Mouse (Mus musculus) kidney, adult 2 months (tissue): Measurements from ENCODE around the gene Tenm3. TPM values are rescaled to one million over a fixed set of nuclear protein-coding genes. Genes with fewer than 3 reads are reported as not detected.
A peak's percentile ranks its signal among the peaks of the same experiment; 100 is the strongest.

Experiments used
- DNase-seq: peaks from one replicate; pipeline ENCODE4 v3.0.0; 2021
- H3K27ac ChIP-seq: fragments of 200-500 bp; 2 replicates; pipeline ENCODE4 v1.5.1; 2012; ENCODE audit warnings: low read depth, low read length, control low read depth, inconsistent platforms; ENCODE audit not compliant: insufficient read depth
- H3K27me3 ChIP-seq: fragments of 200-500 bp; replicated peaks from 2 replicates; pipeline ENCODE4 v1.6.1; 2012; ENCODE audit warnings: mild to moderate bottlenecking, moderate library complexity, low read length, inconsistent platforms; ENCODE audit not compliant: control insufficient read depth, insufficient read depth
- H3K36me3 ChIP-seq: fragments of 200-500 bp; 2 replicates; pipeline ENCODE4 v1.6.1; 2012; ENCODE audit warnings: mild to moderate bottlenecking, moderate library complexity, low read length, inconsistent platforms; ENCODE audit not compliant: control insufficient read depth, insufficient read depth
- H3K4me1 ChIP-seq: fragments of 200-500 bp; 2 replicates; pipeline ENCODE4 v1.6.1; 2011; ENCODE audit warnings: low read length; ENCODE audit not compliant: control insufficient read depth, insufficient read depth
- H3K4me3 ChIP-seq: fragments of 200-500 bp; 2 replicates; pipeline ENCODE4 v1.5.1; 2011; ENCODE audit warnings: mild to moderate bottlenecking, low read depth, low read length, control low read depth; ENCODE audit not compliant: insufficient read depth
- CTCF ChIP-seq: fragments of 200-500 bp; conservative IDR thresholded peaks from 2 replicates; pipeline ENCODE4 v1.5.1; 2011; ENCODE audit warnings: low read depth, mild to moderate bottlenecking, control low read depth, low read length, moderate library complexity, mixed read lengths; ENCODE audit not compliant: insufficient read depth, insufficient read length
- POLR2A ChIP-seq: fragments of 200-500 bp; IDR thresholded peaks from one replicate; pipeline ENCODE4 v1.6.1; 2011; ENCODE audit warnings: low read depth, low read length, control low read depth
- WGBS: fragments of 180-500 bp; shearing (Covaris S2); methylation state at CpG from one replicate; pipeline ENCODE4 v1.1.7; 2018; 5-methylcytosine and 5-hydroxymethylcytosine counted together
- polyA plus RNA-seq: library from polyadenylated mRNA; depleted of rRNA; stranded (reverse); fragments of >200 nt; gene quantifications from 2 replicates; pipeline ENCODE4 v1.2.3, GENCODE M21; 2012

Tenm3 gene
- polyA plus RNA-seq, 1 experiment, result 2.0 TPM

DNA sequence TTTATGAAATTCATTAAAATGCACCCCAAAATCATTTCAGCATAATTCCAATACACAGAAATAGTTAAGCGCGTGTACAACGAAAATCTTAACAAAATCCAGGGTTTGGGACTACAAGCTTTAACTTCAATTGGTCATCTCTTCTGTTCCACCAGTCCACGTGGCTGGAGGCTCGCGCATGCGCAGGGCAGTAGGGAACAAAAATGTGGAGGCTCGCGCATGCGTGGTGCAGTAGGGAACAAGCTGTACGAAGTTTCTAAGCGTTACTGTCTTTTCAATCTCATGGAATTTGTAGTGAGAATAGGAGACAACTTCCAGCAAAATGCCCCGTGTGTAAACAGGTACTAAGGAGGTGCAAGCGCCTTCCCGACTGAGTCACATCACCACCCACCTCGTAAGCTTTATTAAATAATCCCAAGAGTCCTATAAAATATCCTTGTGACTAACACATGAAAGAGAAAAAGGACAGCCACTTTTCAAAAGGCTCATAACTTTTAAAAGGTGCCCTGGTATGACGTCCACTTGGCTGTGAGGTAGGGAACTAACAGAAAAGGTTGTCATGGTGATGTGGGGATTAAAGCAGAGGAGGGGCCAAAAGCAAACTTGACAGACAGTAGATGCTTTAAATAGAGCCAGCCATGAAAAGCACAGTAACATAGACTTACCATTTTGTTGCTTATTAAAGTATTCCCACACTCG, 353.7 kb downstream of the Tenm3 start:
- H3K27ac ChIP-seq, result no peak overlapping the region
- H3K36me3 ChIP-seq, result no peaks in the 10 kb centered on the region
- WGBS, result 88% methylated on average over 18 of the region's 18 CpGs
- TF ChIP-seq POLR2A (no peak), CTCF (no peak)
- no peaks in the 10 kb centered on the region for H3K4me1 ChIP-seq
- no peak overlapping the region for H3K4me3 ChIP-seq
- DNase-seq, result no peak
- no peaks in the 10 kb centered on the region for H3K27me3 ChIP-seq

DNA sequence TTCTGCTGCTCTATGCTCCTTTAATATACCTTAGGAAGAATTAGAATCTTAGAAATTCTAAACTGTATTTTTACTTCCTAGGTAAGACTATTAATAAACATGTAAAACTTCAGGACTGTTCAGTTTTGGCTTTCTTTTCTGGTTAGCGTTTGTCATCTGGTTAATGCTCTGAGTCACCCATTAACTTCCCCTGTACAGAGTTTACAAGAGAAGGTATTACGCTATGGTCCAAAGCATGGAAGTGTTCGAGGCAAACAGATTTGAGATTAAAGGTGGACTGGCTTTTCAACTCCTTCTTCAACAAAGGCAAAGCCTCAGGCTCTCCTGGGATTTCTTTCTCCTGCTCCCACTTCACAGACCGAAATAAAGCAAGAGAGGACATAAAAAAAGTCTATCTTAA, 354.3 kb downstream of the Tenm3 start:
- Histone ChIP-seq H3K4me3 (no peak overlapping the region), H3K4me1 (no peaks in the 10 kb centered on the region), H3K36me3 (no peaks in the 10 kb centered on the region), H3K27ac (no peak overlapping the region), H3K27me3 (no peaks in the 10 kb centered on the region)
- peak; percentile 67 for DNase-seq
- TF ChIP-seq CTCF (no peak), POLR2A (no peak)
- 36% methylated on average over 4 of the region's 4 CpGs for WGBS

DNA sequence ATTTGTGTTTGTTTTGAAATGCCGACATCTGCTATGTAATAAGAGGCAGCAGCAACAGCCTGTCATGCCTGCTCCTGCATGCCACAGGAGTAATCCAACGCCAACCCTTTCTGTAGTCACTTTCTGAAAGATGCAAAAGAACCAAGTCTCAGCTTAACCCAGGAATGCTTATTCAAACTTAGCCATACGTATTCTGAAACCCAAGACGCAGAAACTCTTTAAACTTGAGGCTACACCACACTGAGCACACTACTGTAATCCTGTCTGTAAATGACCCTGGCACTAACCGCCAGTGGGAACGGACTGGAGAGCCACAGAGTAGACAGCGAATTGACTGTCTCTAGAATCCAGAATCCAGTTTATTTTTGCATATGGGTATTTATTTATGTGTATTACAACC, 354.9 kb downstream of the Tenm3 start:
- 46% methylated on average over 7 of the region's 7 CpGs for WGBS
- H3K4me1 ChIP-seq, result no peaks in the 10 kb centered on the region
- H3K27me3 ChIP-seq, result no peaks in the 10 kb centered on the region
- H3K4me3 ChIP-seq, result no peak overlapping the region
- DNase-seq, result no peak
- no peak overlapping the region for H3K27ac ChIP-seq
- TF ChIP-seq POLR2A (no peak), CTCF (no peak)
- no peaks in the 10 kb centered on the region for H3K36me3 ChIP-seq

DNA sequence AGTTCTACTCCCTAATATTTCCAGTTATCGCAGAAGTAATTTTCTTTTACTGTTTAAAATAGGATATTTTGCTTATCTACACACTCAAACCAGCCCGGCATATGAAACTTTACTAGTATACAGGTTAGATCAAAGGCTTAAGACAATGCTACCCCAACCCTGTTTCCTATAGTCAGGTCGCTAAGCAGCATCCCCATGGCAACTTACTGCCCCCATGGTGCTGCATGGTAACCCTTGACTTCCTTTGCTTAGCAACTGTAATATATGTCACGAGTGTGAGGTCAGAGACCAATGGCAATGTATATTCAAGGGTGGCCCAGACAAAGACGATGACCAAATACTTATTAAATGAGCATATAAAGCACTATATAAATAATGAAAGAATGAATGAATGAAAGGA, 359.6 kb downstream of the Tenm3 start:
- DNase-seq, result no peak

DNA sequence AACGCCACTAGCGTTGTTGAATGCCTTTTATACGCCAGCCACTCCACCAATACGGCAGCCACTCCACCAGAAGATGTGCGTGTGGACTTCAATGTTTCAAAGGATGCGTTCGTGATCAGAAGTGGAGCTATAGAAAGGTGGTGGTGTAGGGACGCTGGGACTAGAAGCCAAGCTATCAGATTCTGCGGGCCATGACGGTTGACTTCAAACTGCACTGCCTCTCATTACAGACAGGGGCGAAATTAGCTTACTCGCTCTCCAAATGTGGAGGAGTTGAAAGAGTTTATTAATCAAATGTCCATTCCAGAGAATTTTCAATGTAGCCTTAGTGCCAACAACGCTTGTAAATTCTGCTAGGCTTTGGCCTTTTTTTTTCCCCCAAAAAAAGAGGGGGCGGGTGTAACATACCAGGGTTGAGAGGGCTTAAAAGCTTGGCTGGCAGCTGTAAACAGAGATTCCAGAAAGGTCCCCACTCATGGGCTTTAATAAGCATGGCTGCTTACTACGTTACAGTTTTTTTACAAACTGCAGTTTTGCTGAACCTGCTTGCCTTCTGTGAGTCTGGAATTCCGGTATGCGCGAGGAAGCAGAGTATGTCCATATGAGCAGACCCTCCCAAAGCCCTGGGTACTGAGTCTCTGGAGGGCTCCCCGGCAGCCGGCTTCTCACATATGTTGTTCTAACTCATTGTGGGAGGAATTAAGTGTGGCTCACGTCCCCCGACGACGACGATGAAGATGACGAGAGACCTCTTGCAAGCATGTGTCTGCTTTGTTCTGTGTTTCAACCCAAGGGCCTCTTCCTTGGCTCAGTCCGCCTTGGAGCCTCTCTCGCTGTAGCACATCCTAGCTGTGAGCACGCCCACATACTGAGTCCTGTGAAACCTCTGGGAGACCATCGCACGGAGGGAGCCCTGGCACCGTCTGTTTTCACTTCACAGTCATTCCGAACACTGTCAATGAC, 361.8 kb downstream of the Tenm3 start:
- Histone ChIP-seq H3K4me1 (no peaks in the 10 kb centered on the region), H3K27me3 (no peaks in the 10 kb centered on the region), H3K4me3 (no peak overlapping the region), H3K27ac (no peak overlapping the region), H3K36me3 (no peaks in the 10 kb centered on the region)
- WGBS, result 63% methylated on average over 33 of the region's 33 CpGs
- no peak for DNase-seq
- no peak for TF ChIP-seq CTCF

More for the DNA sequence above, 359.6 kb downstream of the Tenm3 start:
- H3K27me3 ChIP-seq, result no peaks in the 10 kb centered on the region
- H3K36me3 ChIP-seq, result no peaks in the 10 kb centered on the region
- TF ChIP-seq POLR2A, result no peak
- no peak for TF ChIP-seq CTCF
- H3K4me3 ChIP-seq, result no peak overlapping the region
- no peaks in the 10 kb centered on the region for H3K4me1 ChIP-seq
- no peak overlapping the region for H3K27ac ChIP-seq
- 82% methylated on average over 5 of the region's 5 CpGs for WGBS

DNA sequence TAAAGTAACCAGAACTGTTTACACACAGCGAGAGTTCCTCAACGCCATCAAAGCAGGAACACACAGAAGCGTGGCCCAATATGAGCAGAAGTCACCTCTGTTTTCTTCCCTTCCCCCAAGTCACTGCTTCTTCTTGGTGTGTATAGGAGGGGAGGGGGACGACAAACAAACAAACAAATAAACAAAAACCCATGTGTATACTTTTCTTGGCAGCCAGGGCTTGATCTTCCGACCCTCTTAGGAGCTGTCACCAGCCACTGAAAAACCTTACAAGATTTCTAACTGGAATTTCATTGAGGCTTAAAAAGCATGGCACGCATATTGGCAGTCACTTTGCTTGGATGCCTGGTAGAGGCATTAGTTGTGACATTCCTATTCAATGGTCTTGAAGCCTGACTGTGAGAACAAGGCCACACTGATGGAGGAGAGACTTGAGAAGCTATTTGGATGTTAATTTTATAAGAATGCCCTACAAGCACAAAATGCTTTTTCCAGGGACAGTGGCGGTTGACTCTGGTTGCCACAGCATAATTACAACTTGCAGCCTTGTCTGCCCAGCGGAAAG, 366.3 kb downstream of the Tenm3 start:
- no peak for DNase-seq
- Histone ChIP-seq H3K4me1 (no peaks in the 10 kb centered on the region), H3K4me3 (no peak overlapping the region), H3K27me3 (no peaks in the 10 kb centered on the region), H3K36me3 (no peaks in the 10 kb centered on the region), H3K27ac (no peak overlapping the region)
- WGBS, result 86% methylated on average over 8 of the region's 8 CpGs
- no peak for TF ChIP-seq CTCF
- TF ChIP-seq POLR2A, result no peak

DNA sequence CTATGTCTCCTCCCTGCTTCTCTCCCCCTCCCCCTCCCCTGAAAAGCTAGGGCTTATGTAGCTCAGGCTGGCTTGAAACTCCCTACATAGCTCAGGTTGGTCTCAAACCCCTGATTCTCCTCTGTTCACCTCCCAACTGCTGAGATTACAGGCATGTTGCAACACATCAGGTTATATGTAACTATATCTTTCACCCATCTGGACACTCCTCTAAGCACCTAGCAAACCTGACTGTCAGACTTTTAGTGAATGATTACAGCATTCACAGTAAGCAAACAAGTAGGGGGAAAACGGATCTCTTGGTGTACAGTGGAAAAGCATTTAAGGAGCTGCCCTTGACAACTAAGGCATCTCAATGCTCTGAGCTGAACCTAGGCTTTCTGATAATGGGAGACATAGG, 366.9 kb downstream of the Tenm3 start:
- Histone ChIP-seq H3K27ac (no peak overlapping the region), H3K36me3 (no peaks in the 10 kb centered on the region), H3K4me1 (no peaks in the 10 kb centered on the region), H3K4me3 (no peak overlapping the region), H3K27me3 (no peaks in the 10 kb centered on the region)
- WGBS, result 29% methylated on average over 1 of the region's 1 CpGs
- no peak for DNase-seq
- no peak for TF ChIP-seq POLR2A
- no peak for TF ChIP-seq CTCF
